Mouse (Mus musculus) liver, embryonic 13.5 days (tissue): Measurements from ENCODE around the gene Prdm10. TPM values are rescaled to one million over a fixed set of nuclear protein-coding genes. Genes with fewer than 3 reads are reported as not detected.

Source experiments
- ATAC-seq: fragments of 200-750 bp; cut with Nextera tagmentation; 2 replicates; pipeline ENCODE4 v1.8.0; 2017; ENCODE audit warnings: low read depth, mild to moderate bottlenecking, moderate number of reproducible peaks, moderate library complexity
- DNase-seq: peaks from one replicate; pipeline ENCODE4 v3.0.0; 2022
- H3K27ac ChIP-seq: fragments of 300-500 bp; sonication (generic); 2 replicates; pipeline ENCODE4 v1.5.1; 2015; ENCODE audit warnings: moderate library complexity, mild to moderate bottlenecking, inconsistent platforms
- H3K27me3 ChIP-seq: fragments of 300-500 bp; sonication (generic); 2 replicates; pipeline ENCODE4 v1.6.1; 2015; ENCODE audit warnings: mild to moderate bottlenecking, inconsistent platforms
- H3K36me3 ChIP-seq: fragments of 300-500 bp; sonication (generic); 2 replicates; pipeline ENCODE4 v1.6.1; 2015; ENCODE audit warnings: mild to moderate bottlenecking, inconsistent platforms
- H3K4me1 ChIP-seq: fragments of 300-500 bp; sonication (generic); replicated peaks from 2 replicates; pipeline ENCODE4 v1.6.1; 2015; ENCODE audit warnings: inconsistent platforms
- H3K4me2 ChIP-seq: fragments of 300-500 bp; sonication (generic); 2 replicates; pipeline ENCODE4 v1.6.1; 2015; ENCODE audit warnings: inconsistent platforms, mild to moderate bottlenecking, moderate library complexity
- H3K4me3 ChIP-seq: fragments of 300-500 bp; sonication (generic); replicated peaks from 2 replicates; pipeline ENCODE4 v1.5.1; 2015; ENCODE audit warnings: mild to moderate bottlenecking, inconsistent platforms
- H3K9ac ChIP-seq: fragments of 300-500 bp; sonication (generic); 2 replicates; pipeline ENCODE4 v1.6.1; 2015; ENCODE audit warnings: mild to moderate bottlenecking, inconsistent platforms
- H3K9me3 ChIP-seq: fragments of 300-500 bp; sonication (generic); replicated peaks from 2 replicates; pipeline ENCODE4 v1.6.1; 2016; ENCODE audit warnings: inconsistent platforms
- WGBS: fragments of 180-500 bp; shearing (Covaris S2); methylation state at CpG from one replicate; pipeline ENCODE4 v1.1.7; 2015; ENCODE audit not compliant: insufficient replicate concordance; 5-methylcytosine and 5-hydroxymethylcytosine counted together
- polyA plus RNA-seq: library from polyadenylated mRNA; unstranded; fragments of >200 nt; fragmentation: Nextera tagmentation; extraction: Ambion mirVana; gene quantifications from 2 replicates; pipeline ENCODE4 v1.2.1, GENCODE M21; 2015

Prdm10 gene
- polyA plus RNA-seq, 1 experiment from 2014 or later, result 2.4 TPM

- Histone ChIP-seq H3K4me2 (no peak overlapping the region), H3K4me3 (no peak overlapping the region), H3K9me3 (no peaks in the 10 kb centered on the region), H3K27me3 (no peaks in the 10 kb centered on the region), H3K9ac (no peak overlapping the region), H3K27ac (0 out of 2 replicates have a peak overlapping the region, but pooled peaks have one; percentile 10), H3K4me1 (peaks cover 34% of the 10 kb centered on the region), H3K36me3 (no peaks in the 10 kb centered on the region)
- DNase-seq, result no peak
- 75% methylated on average over 14 of the region's 14 CpGs for WGBS
- no peak for ATAC-seq
Measured at GRCm38 (mm10) chr9:31290201-31290862, 10.0 kb downstream of the Prdm10 start.

- H3K4me2 ChIP-seq, result no peak overlapping the region
- no peaks in the 10 kb centered on the region for H3K9me3 ChIP-seq
- no peaks in the 10 kb centered on the region for H3K27me3 ChIP-seq
- H3K36me3 ChIP-seq, result no peaks in the 10 kb centered on the region
- H3K27ac ChIP-seq, result no peak overlapping the region
- H3K9ac ChIP-seq, result no peak overlapping the region
- ATAC-seq, result 0 out of 2 replicates have a peak, but pooled peaks have one; percentile 32
- H3K4me3 ChIP-seq, result no peak overlapping the region
- DNase-seq, result no peak
- H3K4me1 ChIP-seq, result peaks cover 32% of the 10 kb centered on the region
- 69% methylated on average over 4 of the region's 4 CpGs for WGBS
Measured at GRCm38 (mm10) chr9:31291978-31292377, 11.6 kb downstream of the Prdm10 start.

GRCm38 (mm10) chr9:31293208-31293607, 12.9 kb downstream of the Prdm10 start:
- no peak overlapping the region for H3K4me3 ChIP-seq
- no peaks in the 10 kb centered on the region for H3K9me3 ChIP-seq
- no peak overlapping the region for H3K4me2 ChIP-seq
- no peaks in the 10 kb centered on the region for H3K36me3 ChIP-seq
- H3K27me3 ChIP-seq, result no peaks in the 10 kb centered on the region
- no peak overlapping the region for H3K27ac ChIP-seq
- no peak overlapping the region for H3K9ac ChIP-seq
- DNase-seq (no peak), ATAC-seq (no peak)
- peaks cover 36% of the 10 kb centered on the region for H3K4me1 ChIP-seq
- 74% methylated on average over 2 of the region's 2 CpGs for WGBS

GRCm38 (mm10) chr9:31295311-31295710, 15.0 kb downstream of the Prdm10 start:
- H3K27ac ChIP-seq, result no peak overlapping the region
- peaks cover 52% of the 10 kb centered on the region for H3K4me1 ChIP-seq
- no peak overlapping the region for H3K4me2 ChIP-seq
- no peak overlapping the region for H3K4me3 ChIP-seq
- ATAC-seq (no peak), DNase-seq (no peak)
- no peaks in the 10 kb centered on the region for H3K9me3 ChIP-seq
- H3K36me3 ChIP-seq, result no peaks in the 10 kb centered on the region
- no peak overlapping the region for H3K9ac ChIP-seq
- H3K27me3 ChIP-seq, result no peaks in the 10 kb centered on the region
- WGBS, result 74% methylated on average over 2 of the region's 2 CpGs

GRCm38 (mm10) chr9:31296293-31296692, 16.0 kb downstream of the Prdm10 start:
- WGBS, result 70% methylated on average over 3 of the region's 3 CpGs

GRCm38 (mm10) chr9:31298751-31299150, 18.4 kb downstream of the Prdm10 start:
- 67% methylated on average over 6 of the region's 6 CpGs for WGBS

More at GRCm38 (mm10) chr9:31296293-31296692, 16.0 kb downstream of the Prdm10 start:
- Histone ChIP-seq H3K4me1 (peaks cover 57% of the 10 kb centered on the region), H3K36me3 (no peaks in the 10 kb centered on the region), H3K9me3 (no peaks in the 10 kb centered on the region), H3K4me2 (no peak overlapping the region), H3K9ac (no peak overlapping the region), H3K27me3 (no peaks in the 10 kb centered on the region), H3K4me3 (no peak overlapping the region), H3K27ac (no peak overlapping the region)
- DNase-seq, result no peak
- ATAC-seq, result no peak

GRCm38 (mm10) chr9:31300525-31300924, 20.2 kb downstream of the Prdm10 start:
- peaks cover 56% of the 10 kb centered on the region for H3K4me1 ChIP-seq
- no peak overlapping the region for H3K9ac ChIP-seq
- peak overlapping the region; percentile 25; the same call in 1 of the 2 replicates for H3K4me2 ChIP-seq
- H3K27me3 ChIP-seq, result no peaks in the 10 kb centered on the region
- no peak overlapping the region for H3K4me3 ChIP-seq
- no peaks in the 10 kb centered on the region for H3K9me3 ChIP-seq
- peak; percentile 81 for ATAC-seq
- DNase-seq, result no peak
- 27% methylated on average over 5 of the region's 5 CpGs for WGBS
- peak overlapping the region; percentile 86 for H3K27ac ChIP-seq
- no peaks in the 10 kb centered on the region for H3K36me3 ChIP-seq

More at GRCm38 (mm10) chr9:31298751-31299150, 18.4 kb downstream of the Prdm10 start:
- Histone ChIP-seq H3K4me1 (peaks cover 59% of the 10 kb centered on the region), H3K4me2 (no peak overlapping the region), H3K27ac (peak overlapping the region; percentile 8; the same call in 1 of the 2 replicates), H3K36me3 (no peaks in the 10 kb centered on the region), H3K4me3 (no peak overlapping the region), H3K27me3 (no peaks in the 10 kb centered on the region), H3K9ac (no peak overlapping the region), H3K9me3 (no peaks in the 10 kb centered on the region)
- DNase-seq, result no peak
- ATAC-seq, result no peak

- Histone ChIP-seq H3K9ac (peak overlapping the region; percentile 20), H3K9me3 (no peaks in the 10 kb centered on the region), H3K36me3 (no peaks in the 10 kb centered on the region), H3K4me1 (peaks cover 56% of the 10 kb centered on the region), H3K4me2 (peak overlapping the region; percentile 25; the same call in 1 of the 2 replicates), H3K27me3 (no peaks in the 10 kb centered on the region), H3K27ac (peak overlapping the region; percentile 86), H3K4me3 (no peak overlapping the region)
- DNase-seq (no peak), ATAC-seq (peak; percentile 52)
- 10% methylated on average over 5 of the region's 5 CpGs for WGBS
Measured at GRCm38 (mm10) chr9:31301107-31301506, 20.8 kb downstream of the Prdm10 start.

- Histone ChIP-seq H3K4me1 (peaks cover 56% of the 10 kb centered on the region), H3K4me2 (peak overlapping the region; percentile 25), H3K27ac (peak overlapping the region; percentile 86), H3K36me3 (no peaks in the 10 kb centered on the region), H3K27me3 (no peaks in the 10 kb centered on the region), H3K4me3 (no peak overlapping the region), H3K9ac (peak overlapping the region; percentile 20), H3K9me3 (no peaks in the 10 kb centered on the region)
- WGBS, result 51% methylated on average over 5 of the region's 5 CpGs
- DNase-seq, result no peak
- ATAC-seq, result peak; percentile 35
Measured at GRCm38 (mm10) chr9:31301526-31302311, 21.4 kb downstream of the Prdm10 start.

- H3K4me2 ChIP-seq, result no peak overlapping the region
- no peak overlapping the region for H3K4me3 ChIP-seq
- H3K27me3 ChIP-seq, result no peaks in the 10 kb centered on the region
- no peak overlapping the region for H3K9ac ChIP-seq
- H3K4me1 ChIP-seq, result peaks cover 53% of the 10 kb centered on the region
- WGBS, result 29% methylated on average over 3 of the region's 3 CpGs
- H3K27ac ChIP-seq, result no peak overlapping the region
- no peaks in the 10 kb centered on the region for H3K36me3 ChIP-seq
- H3K9me3 ChIP-seq, result no peaks in the 10 kb centered on the region
- DNase-seq, result no peak
- no peak for ATAC-seq
Measured at GRCm38 (mm10) chr9:31304358-31304757, 24.0 kb downstream of the Prdm10 start.

GRCm38 (mm10) chr9:31305117-31305516, 24.8 kb downstream of the Prdm10 start:
- H3K27ac ChIP-seq, result no peak overlapping the region
- WGBS, result 93% methylated on average over 5 of the region's 5 CpGs
- no peaks in the 10 kb centered on the region for H3K36me3 ChIP-seq

More at GRCm38 (mm10) chr9:31305117-31305516, 24.8 kb downstream of the Prdm10 start:
- H3K27me3 ChIP-seq, result no peaks in the 10 kb centered on the region
- no peak overlapping the region for H3K9ac ChIP-seq
- no peak overlapping the region for H3K4me2 ChIP-seq
- ATAC-seq (no peak), DNase-seq (no peak)
- no peak overlapping the region for H3K4me3 ChIP-seq
- peaks cover 48% of the 10 kb centered on the region for H3K4me1 ChIP-seq
- H3K9me3 ChIP-seq, result no peaks in the 10 kb centered on the region
